Mouse (Mus musculus) cerebellum, adult 2 months (tissue): ENCODE results near the gene Pin1rt1.

Source experiments
- CTCF ChIP-seq: fragments of 200-500 bp; IDR thresholded peaks from 2 replicates; pipeline ENCODE4 v1.5.1; 2011; ENCODE audit warnings: low read depth, mild to moderate bottlenecking, control low read depth, low read length, moderate library complexity, borderline replicate concordance; ENCODE audit not compliant: insufficient read depth
- POLR2A ChIP-seq: fragments of 200-500 bp; IDR thresholded peaks from 2 replicates; pipeline ENCODE4 v1.6.1; 2011; ENCODE audit warnings: low read length, control low read depth, borderline replicate concordance; ENCODE audit not compliant: insufficient read depth

DNA sequence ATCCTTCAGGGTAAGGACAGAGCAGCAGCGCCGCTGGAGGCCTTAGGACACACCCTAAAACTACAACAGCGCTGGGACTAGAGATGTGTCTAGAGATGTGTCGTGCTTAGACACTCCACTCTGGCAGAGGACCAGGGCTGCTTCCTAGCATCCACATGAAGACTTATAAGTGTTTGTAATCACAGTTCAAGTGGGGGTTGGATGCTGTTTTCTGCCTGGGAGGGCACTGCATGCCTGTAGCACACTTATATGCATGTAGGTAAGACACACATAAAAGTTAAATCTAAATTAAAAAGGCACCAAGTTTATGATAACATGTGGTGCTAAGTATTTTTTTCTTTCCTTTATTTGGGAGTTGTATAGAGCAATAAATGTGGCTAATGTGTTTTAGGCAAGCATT, 47.8 kb upstream of the Pin1rt1 start:
- TF ChIP-seq CTCF: no peak
- no peak for TF ChIP-seq POLR2A
